Mouse (Mus musculus): ENCODE measurements around the gene Me3. TPM values are rescaled to one million over a fixed set of nuclear protein-coding genes. Genes with fewer than 3 reads are reported as not detected.

Gene Me3
- polyA plus RNA-seq, 1 experiment from 2014 or later: 0.18 TPM

DNA sequence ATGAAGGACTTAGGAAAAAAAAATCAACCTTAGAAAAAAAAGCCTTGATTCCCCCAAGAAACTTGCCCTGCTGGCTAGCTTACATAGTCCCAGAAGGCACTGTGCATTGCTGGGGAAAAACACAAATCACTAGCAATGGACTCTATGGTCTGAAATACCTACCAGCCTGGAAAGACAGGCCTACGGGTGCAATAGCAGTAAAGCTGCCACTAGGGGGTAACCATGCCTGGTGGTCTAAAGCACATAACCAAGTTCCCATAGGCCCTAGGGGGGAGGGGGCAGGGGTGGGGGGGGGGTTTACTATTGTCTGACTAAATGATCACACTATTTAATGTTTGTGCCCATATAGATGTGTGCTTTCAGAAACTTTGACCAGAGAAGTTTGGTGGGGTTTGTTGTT, 232.6 kb downstream of the Me3 start:
- Histone ChIP-seq H3K9me3 (replicated peaks; ENCODE audit: control insufficient read depth, low read length) (no peaks in the 10 kb centered on the region), H3K9ac (ENCODE audit: low read depth, low read length) (no peak overlapping the region), H3K27me3 (ENCODE audit: control insufficient read depth, insufficient read depth, low read depth, low read length) (no peaks in the 10 kb centered on the region), H3K36me3 (ENCODE audit: control insufficient read depth, insufficient read depth) (no peaks in the 10 kb centered on the region), H3K4me3 (ENCODE audit: low read depth, low read length) (no peak overlapping the region), H3K4me2 (ENCODE audit: low read depth, low read length) (no peak overlapping the region), H3K27ac (ENCODE audit: low read length) (no peak overlapping the region), H3K4me1 (ENCODE audit: control insufficient read depth, low read depth, low read length) (no peaks in the 10 kb centered on the region)
- WGBS (ENCODE audit: insufficient replicate concordance): 62% methylated on average over 1 of the region's 1 CpGs
- no peak for ATAC-seq (ENCODE audit: low read depth)

DNA sequence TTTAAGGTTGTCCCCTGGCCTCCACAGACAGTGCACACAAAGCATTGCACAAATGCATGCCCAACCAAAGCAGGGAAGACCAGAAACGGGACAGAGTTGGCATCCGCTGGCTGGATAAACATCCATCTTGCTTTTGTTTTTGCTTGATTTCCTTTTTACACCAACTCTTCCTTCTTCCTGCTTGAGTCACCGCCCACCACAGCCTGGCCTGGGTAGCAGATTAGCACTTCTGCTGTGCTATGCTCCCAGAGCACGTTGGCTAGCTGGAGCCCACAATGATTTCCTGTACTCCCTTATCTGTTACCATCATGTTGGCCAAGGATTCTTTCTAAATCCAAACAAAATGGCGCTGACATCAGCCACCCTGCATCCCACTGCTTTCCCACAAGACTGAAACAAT, 235.0 kb downstream of the Me3 start:
- Histone ChIP-seq H3K4me2 (ENCODE audit: low read depth, low read length) (no peak overlapping the region), H3K27ac (ENCODE audit: low read length) (no peak overlapping the region), H3K27me3 (ENCODE audit: control insufficient read depth, insufficient read depth, low read depth, low read length) (no peaks in the 10 kb centered on the region), H3K9ac (ENCODE audit: low read depth, low read length) (no peak overlapping the region), H3K36me3 (ENCODE audit: control insufficient read depth, insufficient read depth) (no peaks in the 10 kb centered on the region), H3K9me3 (replicated peaks; ENCODE audit: control insufficient read depth, low read length) (no peaks in the 10 kb centered on the region), H3K4me3 (ENCODE audit: low read depth, low read length) (no peak overlapping the region), H3K4me1 (ENCODE audit: control insufficient read depth, low read depth, low read length) (no peaks in the 10 kb centered on the region)
- WGBS (ENCODE audit: insufficient replicate concordance): 36% methylated on average over 5 of the region's 5 CpGs
- no peak for ATAC-seq (ENCODE audit: low read depth)

DNA sequence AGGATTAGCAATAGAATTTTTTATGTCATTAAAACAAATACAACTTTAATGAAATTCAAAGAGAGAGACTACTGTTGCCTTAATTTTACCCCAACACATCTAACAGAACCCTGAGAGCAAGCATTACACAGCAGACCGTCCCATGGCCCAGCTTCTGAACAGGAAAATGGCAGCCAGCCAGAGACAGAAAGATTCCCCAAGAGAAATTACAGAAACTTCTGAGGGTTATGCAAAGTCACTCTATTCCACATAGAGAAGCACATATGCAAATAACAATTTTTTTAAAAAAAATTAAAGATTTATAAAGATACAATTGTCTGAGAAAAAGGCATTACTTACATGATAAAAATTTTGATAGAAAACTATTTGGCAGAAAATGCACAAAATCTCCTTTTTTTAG, 247.5 kb downstream of the Me3 start:
- Histone ChIP-seq H3K36me3 (ENCODE audit: control insufficient read depth, insufficient read depth) (no peaks in the 10 kb centered on the region), H3K27ac (ENCODE audit: low read length) (no peak overlapping the region), H3K4me1 (ENCODE audit: control insufficient read depth, low read depth, low read length) (no peaks in the 10 kb centered on the region), H3K27me3 (ENCODE audit: control insufficient read depth, insufficient read depth, low read depth, low read length) (no peaks in the 10 kb centered on the region), H3K9ac (ENCODE audit: low read depth, low read length) (no peak overlapping the region), H3K4me3 (ENCODE audit: low read depth, low read length) (no peak overlapping the region), H3K9me3 (replicated peaks; ENCODE audit: control insufficient read depth, low read length) (no peaks in the 10 kb centered on the region), H3K4me2 (ENCODE audit: low read depth, low read length) (no peak overlapping the region)
- 59% methylated on average over 1 of the region's 1 CpGs for WGBS (ENCODE audit: insufficient replicate concordance)
- ATAC-seq (ENCODE audit: low read depth): no peak

DNA sequence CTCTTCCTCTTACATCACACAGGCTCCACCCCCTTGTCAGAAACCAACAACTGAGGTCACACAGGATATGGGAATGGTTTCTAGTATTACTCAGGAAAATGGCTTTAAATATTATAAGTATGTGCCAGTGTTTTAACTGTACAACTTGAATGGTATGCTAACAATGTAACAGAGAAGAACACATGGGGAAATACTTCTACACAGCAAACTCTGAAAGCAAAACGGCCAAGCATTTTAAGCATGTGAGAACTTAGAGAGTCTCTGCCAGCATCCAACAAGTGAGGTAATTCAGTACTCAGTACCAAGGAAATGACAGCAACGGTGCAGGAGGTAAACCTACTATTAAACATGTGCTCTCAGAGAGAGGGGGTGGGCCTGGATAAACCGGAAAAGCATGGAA, 252.4 kb downstream of the Me3 start:
- 46% methylated on average over 3 of the region's 3 CpGs for WGBS (ENCODE audit: insufficient replicate concordance)

DNA sequence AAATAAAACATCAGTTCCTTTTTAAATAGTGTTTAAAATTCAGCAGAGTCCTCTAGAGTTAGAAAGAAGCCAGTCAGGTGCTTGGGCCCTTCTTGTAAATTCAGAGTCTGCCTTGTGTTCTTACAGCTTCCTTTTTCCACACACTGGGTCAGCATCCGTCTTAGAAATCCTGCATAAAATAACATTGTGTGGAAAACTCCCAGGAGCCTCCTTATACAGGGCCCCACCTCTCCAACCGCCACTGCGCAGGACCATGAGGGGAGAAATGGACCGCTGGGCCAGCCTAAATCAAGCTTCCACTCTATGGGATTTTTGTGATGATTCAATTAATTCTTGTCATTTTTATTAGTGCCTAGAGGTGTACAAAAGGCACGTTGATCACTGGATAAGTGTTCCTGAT, 259.2 kb downstream of the Me3 start:
- ATAC-seq (ENCODE audit: low read depth): no peak
- no peak overlapping the region for H3K9ac ChIP-seq (ENCODE audit: low read depth, low read length)
- H3K4me2 ChIP-seq (ENCODE audit: low read depth, low read length): no peak overlapping the region
- no peaks in the 10 kb centered on the region for H3K36me3 ChIP-seq (ENCODE audit: control insufficient read depth, insufficient read depth)
- H3K9me3 ChIP-seq (replicated peaks; ENCODE audit: control insufficient read depth, low read length): no peaks in the 10 kb centered on the region
- no peaks in the 10 kb centered on the region for H3K4me1 ChIP-seq (ENCODE audit: control insufficient read depth, low read depth, low read length)
- WGBS (ENCODE audit: insufficient replicate concordance): 64% methylated on average over 5 of the region's 5 CpGs
- no peak overlapping the region for H3K27ac ChIP-seq (ENCODE audit: low read length)
- no peaks in the 10 kb centered on the region for H3K27me3 ChIP-seq (ENCODE audit: control insufficient read depth, insufficient read depth, low read depth, low read length)
- H3K4me3 ChIP-seq (ENCODE audit: low read depth, low read length): no peak overlapping the region

More for the DNA sequence above, 252.4 kb downstream of the Me3 start:
- Histone ChIP-seq H3K9ac (ENCODE audit: low read depth, low read length) (no peak overlapping the region), H3K4me1 (ENCODE audit: control insufficient read depth, low read depth, low read length) (no peaks in the 10 kb centered on the region), H3K4me2 (ENCODE audit: low read depth, low read length) (no peak overlapping the region), H3K27me3 (ENCODE audit: control insufficient read depth, insufficient read depth, low read depth, low read length) (no peaks in the 10 kb centered on the region), H3K36me3 (ENCODE audit: control insufficient read depth, insufficient read depth) (no peaks in the 10 kb centered on the region), H3K9me3 (replicated peaks; ENCODE audit: control insufficient read depth, low read length) (no peaks in the 10 kb centered on the region), H3K27ac (ENCODE audit: low read length) (no peak overlapping the region), H3K4me3 (ENCODE audit: low read depth, low read length) (no peak overlapping the region)
- no peak for ATAC-seq (ENCODE audit: low read depth)

DNA sequence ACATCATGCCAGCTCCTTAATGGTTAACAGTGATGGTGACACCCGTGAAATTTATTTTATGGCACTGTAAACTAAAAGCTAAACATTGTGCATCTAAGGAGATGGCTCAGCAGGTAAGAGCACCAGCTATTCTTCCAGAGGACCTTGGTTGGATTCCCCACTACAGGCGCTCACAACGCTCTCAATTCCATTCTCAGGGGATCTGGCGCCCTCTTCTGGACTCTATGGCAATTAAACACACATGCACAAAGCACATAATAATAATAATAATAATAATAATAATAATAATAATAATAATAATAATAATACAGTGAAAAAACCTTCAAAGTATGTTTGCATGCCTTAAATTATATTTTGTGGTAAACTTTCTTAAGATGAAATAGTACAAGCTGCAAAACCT, 259.7 kb downstream of the Me3 start:
- H3K4me3 ChIP-seq (ENCODE audit: low read depth, low read length): no peak overlapping the region
- no peaks in the 10 kb centered on the region for H3K4me1 ChIP-seq (ENCODE audit: control insufficient read depth, low read depth, low read length)
- no peak for ATAC-seq (ENCODE audit: low read depth)
- H3K9me3 ChIP-seq (replicated peaks; ENCODE audit: control insufficient read depth, low read length): no peaks in the 10 kb centered on the region
- H3K4me2 ChIP-seq (ENCODE audit: low read depth, low read length): no peak overlapping the region
- H3K9ac ChIP-seq (ENCODE audit: low read depth, low read length): no peak overlapping the region
- no peaks in the 10 kb centered on the region for H3K27me3 ChIP-seq (ENCODE audit: control insufficient read depth, insufficient read depth, low read depth, low read length)
- 28% methylated on average over 4 of the region's 4 CpGs for WGBS (ENCODE audit: insufficient replicate concordance)
- H3K36me3 ChIP-seq (ENCODE audit: control insufficient read depth, insufficient read depth): no peaks in the 10 kb centered on the region
- H3K27ac ChIP-seq (ENCODE audit: low read length): no peak overlapping the region

DNA sequence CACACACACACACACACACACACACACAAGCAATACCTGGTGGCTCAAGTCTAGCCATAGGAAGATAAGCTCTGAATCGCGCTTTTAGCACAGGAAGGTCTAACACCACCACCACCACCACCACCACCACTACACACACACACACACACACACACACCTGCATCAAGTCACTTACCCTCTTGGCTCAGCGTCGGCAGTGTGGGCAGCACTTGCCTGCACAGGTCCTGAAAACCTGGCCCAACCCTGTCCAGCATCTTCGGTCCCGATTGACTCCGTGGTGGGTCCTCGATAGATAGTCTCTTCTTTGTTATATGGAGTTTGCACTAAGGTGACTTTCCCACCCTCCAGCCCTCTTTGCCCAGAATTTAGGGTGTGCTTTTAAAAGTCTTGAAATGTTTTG, 270.8 kb downstream of the Me3 start:
- Histone ChIP-seq H3K36me3 (ENCODE audit: control insufficient read depth, insufficient read depth) (no peaks in the 10 kb centered on the region), H3K27me3 (ENCODE audit: control insufficient read depth, insufficient read depth, low read depth, low read length) (no peaks in the 10 kb centered on the region), H3K4me2 (ENCODE audit: low read depth, low read length) (no peak overlapping the region), H3K4me3 (ENCODE audit: low read depth, low read length) (no peak overlapping the region), H3K4me1 (ENCODE audit: control insufficient read depth, low read depth, low read length) (no peaks in the 10 kb centered on the region), H3K27ac (ENCODE audit: low read length) (no peak overlapping the region), H3K9ac (ENCODE audit: low read depth, low read length) (no peak overlapping the region), H3K9me3 (replicated peaks; ENCODE audit: control insufficient read depth, low read length) (no peaks in the 10 kb centered on the region)
- WGBS (ENCODE audit: insufficient replicate concordance): 67% methylated on average over 8 of the region's 8 CpGs
- ATAC-seq (ENCODE audit: low read depth): no peak

DNA sequence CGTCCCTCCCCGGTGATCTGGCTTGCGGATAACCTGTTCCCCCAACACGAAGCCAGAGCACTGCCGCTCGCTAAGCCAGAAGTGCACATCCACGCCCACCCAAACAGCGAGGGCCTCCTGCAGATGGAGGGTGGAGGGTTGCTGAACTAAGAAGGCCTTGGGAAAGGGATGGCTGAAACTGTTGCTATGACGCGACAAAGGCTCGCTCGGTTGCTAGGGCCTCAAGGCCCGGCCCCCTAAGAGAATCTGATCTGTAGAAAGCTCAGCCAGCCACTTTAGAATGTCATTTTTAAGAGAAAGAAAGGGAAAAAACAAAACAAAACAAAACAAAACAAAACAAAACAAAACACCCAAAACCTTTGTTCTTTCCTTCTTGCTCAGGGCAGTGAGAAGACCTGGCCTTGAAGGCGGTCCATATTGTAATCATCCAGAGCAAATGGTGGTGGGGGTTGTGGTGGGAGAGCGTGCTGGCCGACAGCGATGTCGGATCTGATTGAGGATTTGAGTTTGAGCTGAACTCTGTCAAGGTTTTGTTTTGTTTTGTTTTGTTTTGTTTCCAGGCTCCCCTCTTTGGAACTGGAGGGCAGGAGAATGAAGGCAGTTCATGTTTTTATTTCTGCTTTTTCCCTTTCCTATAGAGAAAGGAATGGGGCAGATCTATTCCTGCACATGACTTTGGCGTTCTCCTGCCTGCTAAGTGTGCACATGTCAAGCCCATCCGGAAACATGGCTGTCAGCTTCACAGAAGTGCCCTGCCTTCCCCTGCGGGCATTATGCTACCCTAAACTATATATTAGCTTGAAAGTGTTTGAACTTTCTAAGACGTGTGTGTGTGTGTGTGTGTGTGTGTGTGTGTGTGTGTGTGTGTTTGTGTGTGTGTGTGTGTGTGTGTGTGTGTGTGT, 271.5 kb downstream of the Me3 start, which contains the start of gene Ccdc81:
Gene Ccdc81, minus strand, starts transcription at position 188 of the 902 bp plus-strand sequence.
- Histone ChIP-seq H3K27me3 (ENCODE audit: control insufficient read depth, insufficient read depth, low read depth, low read length) (no peaks in the 10 kb centered on the region), H3K27ac (ENCODE audit: low read length) (no peak within 1 kb of the TSS), H3K9ac (ENCODE audit: low read depth, low read length) (no peak within 1 kb of the TSS), H3K4me2 (ENCODE audit: low read depth, low read length) (no peak within 1 kb of the TSS), H3K4me1 (ENCODE audit: control insufficient read depth, low read depth, low read length) (no peaks in the 10 kb centered on the region), H3K4me3 (ENCODE audit: low read depth, low read length) (no peak within 1 kb of the TSS), H3K9me3 (replicated peaks; ENCODE audit: control insufficient read depth, low read length) (no peaks in the 10 kb centered on the region), H3K36me3 (ENCODE audit: control insufficient read depth, insufficient read depth) (no peaks in the 10 kb centered on the region)
- 51% methylated on average over 22 of the region's 22 CpGs for WGBS (ENCODE audit: insufficient replicate concordance)
- no peak for ATAC-seq (ENCODE audit: low read depth)

Data from liver, embryonic 16.5 days (tissue).